Mouse (Mus musculus): Measurements from ENCODE around the gene Ccdc8. TPM values are rescaled to one million over a fixed set of nuclear protein-coding genes. Genes with fewer than 3 reads are reported as not detected.

Ccdc8 gene
- polyA plus RNA-seq, 1 experiment from 2014 or later = 10.5 TPM

DNA sequence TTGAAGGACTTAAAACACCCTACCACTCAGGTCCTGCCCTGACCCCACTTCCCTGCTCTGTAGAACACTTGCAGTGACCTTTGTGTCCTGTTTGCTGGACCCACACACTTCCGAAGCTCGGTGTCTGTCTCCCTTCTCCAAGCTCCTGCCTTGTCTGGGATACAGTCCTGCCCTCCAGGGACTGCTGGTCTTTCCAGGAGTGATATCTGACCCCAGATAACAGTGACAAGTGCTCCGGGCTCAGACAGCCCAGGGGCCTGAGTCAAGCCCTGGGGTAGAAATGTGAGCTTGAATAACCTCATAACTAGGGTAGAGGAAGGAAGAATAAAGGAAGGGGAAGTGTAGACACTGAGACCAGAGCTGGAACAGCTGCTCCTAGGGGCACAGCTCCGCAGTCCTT is 31.2 kb downstream of the Ccdc8 start:
- H3K27ac ChIP-seq (replicated peaks) = 0 out of 2 replicates have a peak overlapping the region, but pooled peaks have one; percentile 3
- no peak for DNase-seq (ENCODE audit: low spot score)
- H3K27me3 ChIP-seq (replicated peaks; ENCODE audit: low read depth, poor library complexity, severe bottlenecking) = no peaks in the 10 kb centered on the region
- 86% methylated on average over 4 of the region's 4 CpGs for WGBS
- peaks cover 40% of the 10 kb centered on the region for H3K4me1 ChIP-seq
- H3K9me3 ChIP-seq = no peaks in the 10 kb centered on the region
- peaks cover 73% of the 10 kb centered on the region for H3K36me3 ChIP-seq (replicated peaks)
- H3K4me3 ChIP-seq = peak overlapping the region; percentile 16; the same call in 1 of the 2 replicates

DNA sequence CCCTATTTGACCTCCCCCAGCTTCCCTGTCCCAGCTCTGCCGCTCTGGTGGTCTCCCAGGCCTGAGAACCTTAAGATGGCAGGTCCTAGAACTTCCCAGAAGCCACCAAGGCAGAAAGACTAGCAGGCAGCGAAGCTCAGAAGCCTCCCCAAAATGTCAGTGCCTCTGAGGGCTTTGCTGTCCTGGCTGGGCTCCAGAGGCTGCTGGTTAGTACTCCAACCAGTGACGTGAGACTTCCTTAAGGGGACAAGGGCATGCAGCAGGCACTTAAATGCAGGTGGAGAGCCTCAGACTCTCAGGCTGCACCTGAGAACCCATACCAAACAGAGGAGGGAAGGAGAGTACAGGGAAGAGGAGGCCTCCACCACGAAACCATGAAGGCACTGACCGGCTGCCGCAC is 31.6 kb downstream of the Ccdc8 start:
- WGBS = 93% methylated on average over 6 of the region's 6 CpGs
- H3K36me3 ChIP-seq (replicated peaks) = peaks cover 69% of the 10 kb centered on the region
- H3K9me3 ChIP-seq = no peaks in the 10 kb centered on the region
- H3K4me3 ChIP-seq = peak overlapping the region; percentile 16; the same call in 1 of the 2 replicates
- no peaks in the 10 kb centered on the region for H3K27me3 ChIP-seq (replicated peaks; ENCODE audit: low read depth, poor library complexity, severe bottlenecking)
- DNase-seq (ENCODE audit: low spot score) = no peak
- peaks cover 40% of the 10 kb centered on the region for H3K4me1 ChIP-seq
- 0 out of 2 replicates have a peak overlapping the region, but pooled peaks have one; percentile 3 for H3K27ac ChIP-seq (replicated peaks)

DNA sequence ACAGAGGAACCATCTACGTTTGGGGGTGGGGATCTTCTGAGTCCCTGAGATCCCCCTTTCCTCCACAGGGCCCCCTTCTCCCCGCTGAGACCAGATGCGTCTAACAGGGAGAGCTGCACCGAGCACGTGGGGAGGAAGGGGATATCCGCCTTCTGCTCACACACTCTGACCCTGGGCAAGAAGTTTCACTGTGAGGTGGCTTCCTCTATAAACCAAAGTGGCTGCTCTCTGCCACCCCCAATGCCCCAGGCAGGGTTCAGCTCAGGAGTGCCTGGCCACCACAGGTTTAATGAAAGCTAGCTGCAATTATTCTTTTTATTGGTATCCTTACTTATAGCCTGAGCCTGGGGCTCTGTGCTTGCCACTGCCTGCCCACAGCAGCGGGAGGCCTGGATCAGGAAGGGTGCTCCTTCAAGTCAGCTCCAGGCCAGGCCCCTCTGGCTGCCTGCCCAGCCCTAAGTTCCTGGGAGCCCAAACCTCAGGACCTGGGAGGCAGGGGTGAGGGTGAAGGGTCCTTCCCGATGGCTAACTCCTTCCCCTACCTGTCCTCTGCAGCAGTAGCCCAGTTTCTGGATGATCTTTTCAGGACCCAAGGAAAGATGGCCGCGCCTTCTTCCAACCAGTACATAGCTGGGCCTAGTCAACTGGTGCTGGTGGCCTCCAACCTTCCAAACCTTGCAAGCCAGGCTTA is 32.5 kb downstream of the Ccdc8 start:
- Histone ChIP-seq H3K27ac (replicated peaks) (no peak overlapping the region), H3K9me3 (no peaks in the 10 kb centered on the region), H3K36me3 (replicated peaks) (peaks cover 61% of the 10 kb centered on the region), H3K27me3 (replicated peaks; ENCODE audit: low read depth, poor library complexity, severe bottlenecking) (no peaks in the 10 kb centered on the region), H3K4me3 (peak overlapping the region; percentile 16; the same call in 1 of the 2 replicates), H3K4me1 (peaks cover 40% of the 10 kb centered on the region)
- 86% methylated on average over 10 of the region's 10 CpGs for WGBS
- DNase-seq (ENCODE audit: low spot score) = no peak

DNA sequence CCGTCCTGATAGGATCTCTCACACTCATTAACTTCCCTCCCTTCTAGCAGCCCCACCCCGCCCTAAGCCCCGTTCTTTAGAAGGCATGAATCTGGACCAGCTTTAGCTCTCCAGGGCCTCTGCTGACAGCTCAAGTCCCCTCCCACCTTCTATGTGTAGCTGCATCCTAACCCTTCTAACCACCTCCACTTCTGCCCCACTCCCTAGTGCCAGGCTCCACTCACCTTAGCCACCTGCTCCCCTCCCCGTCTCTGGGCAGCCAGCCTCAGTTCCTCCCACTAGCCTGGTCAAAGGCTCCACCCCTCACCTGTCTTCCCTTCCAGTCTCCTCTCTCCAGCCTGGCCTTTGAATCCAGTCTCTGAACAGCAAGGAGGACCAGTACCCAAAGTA is 33.0 kb downstream of the Ccdc8 start:
- Histone ChIP-seq H3K9me3 (no peaks in the 10 kb centered on the region), H3K36me3 (replicated peaks) (peaks cover 55% of the 10 kb centered on the region), H3K27me3 (replicated peaks; ENCODE audit: low read depth, poor library complexity, severe bottlenecking) (no peaks in the 10 kb centered on the region), H3K27ac (replicated peaks) (no peak overlapping the region), H3K4me3 (peak overlapping the region; percentile 88), H3K4me1 (peaks cover 40% of the 10 kb centered on the region)
- DNase-seq (ENCODE audit: low spot score) = no peak
- WGBS = 89% methylated on average over 4 of the region's 4 CpGs

DNA sequence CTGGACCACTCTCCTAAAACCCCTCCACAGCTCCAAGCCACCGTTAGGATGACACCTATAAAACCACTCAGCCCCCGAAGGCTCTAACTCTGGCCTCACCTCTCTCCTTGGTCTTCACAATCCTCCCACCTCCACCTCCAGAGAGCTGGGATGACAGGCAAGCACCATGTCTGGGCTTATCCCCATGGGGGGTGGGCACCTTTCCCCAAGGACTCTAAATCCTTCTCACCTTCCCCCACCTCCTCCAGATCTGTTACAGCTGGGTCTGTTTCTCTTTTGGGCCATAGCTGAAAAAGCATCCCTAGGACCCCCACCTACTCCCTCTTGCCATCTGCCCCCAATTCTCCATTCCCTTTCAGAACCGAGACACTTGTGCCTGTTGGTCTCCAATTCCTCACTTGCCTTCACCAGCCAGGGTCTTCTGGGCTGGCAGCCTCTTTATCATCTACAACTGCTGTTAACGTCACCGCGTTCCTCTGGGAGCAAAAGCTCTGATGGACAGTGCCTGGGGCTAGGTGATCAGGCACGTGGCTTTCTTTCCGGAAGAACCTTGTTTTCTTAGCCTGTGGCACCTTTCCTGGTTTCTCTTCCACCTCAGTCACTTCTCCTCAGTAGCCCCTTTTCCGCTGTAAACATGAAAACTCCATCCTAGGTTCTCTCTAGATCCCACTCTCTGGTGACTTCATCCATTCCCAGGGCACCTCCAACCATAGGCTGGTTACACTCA is 33.6 kb downstream of the Ccdc8 start:
- Histone ChIP-seq H3K27me3 (replicated peaks; ENCODE audit: low read depth, poor library complexity, severe bottlenecking) (no peaks in the 10 kb centered on the region), H3K36me3 (replicated peaks) (peaks cover 50% of the 10 kb centered on the region), H3K9me3 (no peaks in the 10 kb centered on the region), H3K4me1 (peaks cover 40% of the 10 kb centered on the region), H3K27ac (replicated peaks) (no peak overlapping the region), H3K4me3 (peak overlapping the region; percentile 88)
- DNase-seq (ENCODE audit: low spot score) = no peak
- WGBS = 73% methylated on average over 9 of the region's 9 CpGs

DNA sequence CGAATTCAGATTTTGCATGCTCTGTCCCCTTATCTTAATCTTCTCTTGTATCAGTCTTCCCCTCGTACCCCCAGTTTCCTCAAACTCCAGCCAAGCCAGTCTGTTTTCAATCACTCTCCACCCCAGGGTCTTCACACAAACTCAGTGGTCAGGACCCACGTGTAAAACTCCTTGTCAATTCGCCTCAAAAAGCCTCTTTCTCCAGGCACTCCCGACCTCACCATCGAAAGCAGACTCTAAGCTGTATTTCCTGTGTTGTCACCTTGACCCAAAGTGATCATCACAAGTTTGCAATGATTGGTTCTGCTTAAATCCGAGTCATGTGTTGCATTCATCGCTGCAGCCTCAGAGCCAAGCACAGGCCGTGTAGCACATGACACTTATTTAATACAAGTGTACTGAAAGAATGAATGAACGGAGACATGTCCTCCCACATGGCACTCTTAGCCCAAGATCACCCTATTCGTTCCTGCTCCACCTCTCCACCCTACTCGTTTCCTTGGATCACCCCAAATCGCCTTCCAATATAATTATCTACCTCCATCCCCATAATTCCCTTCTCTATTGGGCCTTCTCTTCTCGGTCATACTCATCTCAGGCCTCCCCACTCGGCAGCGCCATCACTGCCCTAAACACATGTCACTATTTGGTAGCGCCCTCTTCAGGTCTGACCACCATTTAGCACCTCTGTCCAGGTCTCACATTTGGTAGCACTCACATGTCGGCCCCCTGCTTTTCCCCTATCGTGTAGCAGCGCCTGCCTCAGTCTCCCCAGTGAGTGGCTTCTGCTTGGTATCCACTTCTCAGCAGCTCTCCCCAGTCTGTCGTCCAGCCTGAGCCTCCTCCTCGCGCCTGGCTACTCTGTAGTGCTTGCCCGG is 34.4 kb downstream of the Ccdc8 start:
- H3K4me3 ChIP-seq = peak overlapping the region; percentile 88
- no peaks in the 10 kb centered on the region for H3K27me3 ChIP-seq (replicated peaks; ENCODE audit: low read depth, poor library complexity, severe bottlenecking)
- H3K4me1 ChIP-seq = peaks cover 40% of the 10 kb centered on the region
- WGBS = 7% methylated on average over 24 of the region's 24 CpGs
- no peak for DNase-seq (ENCODE audit: low spot score)
- peaks cover 41% of the 10 kb centered on the region for H3K36me3 ChIP-seq (replicated peaks)
- H3K9me3 ChIP-seq = no peaks in the 10 kb centered on the region
- H3K27ac ChIP-seq (replicated peaks) = peak overlapping the region; percentile 94

DNA sequence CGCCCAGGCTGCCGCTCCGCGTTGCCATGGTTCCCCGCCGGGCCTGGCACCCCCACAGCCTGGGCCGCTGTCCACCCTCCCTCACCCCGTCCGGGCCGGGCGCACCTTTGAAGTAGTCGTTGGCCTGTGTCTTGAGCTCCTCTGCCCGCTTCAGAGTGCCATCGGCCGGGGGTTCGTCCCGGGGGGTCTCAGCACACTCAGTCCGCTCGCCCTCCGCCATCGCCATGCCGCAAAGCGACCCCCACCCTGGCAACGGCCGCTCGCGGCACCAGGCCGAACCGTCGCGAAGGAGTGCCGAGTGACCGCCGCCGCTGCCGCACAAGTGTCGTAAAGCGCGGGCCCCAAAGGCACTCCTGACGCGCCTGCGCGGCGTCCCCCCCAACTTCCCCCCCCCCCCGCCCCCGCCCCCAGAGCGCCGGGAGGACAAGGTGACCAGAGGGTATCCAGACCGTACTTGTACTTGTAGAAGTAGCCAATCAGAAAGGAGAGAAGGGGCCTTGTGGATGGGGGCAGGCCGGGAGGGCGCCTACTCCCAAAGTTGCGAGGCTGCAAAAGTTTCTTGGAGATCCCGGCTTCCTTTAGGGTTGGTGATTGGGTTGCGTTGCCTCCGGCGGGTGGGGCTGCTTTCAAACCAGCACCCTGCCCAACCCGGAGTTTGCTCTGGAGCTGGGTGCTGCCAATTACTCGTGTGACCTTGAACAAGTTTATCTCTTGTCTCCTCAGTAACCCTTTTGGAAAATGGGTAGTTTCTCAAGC is 35.3 kb downstream of the Ccdc8 start, which contains the start of gene Ppp5c:
Gene Ppp5c, minus strand, starts transcription at position 337 of the 756 bp plus-strand sequence.
- peak; percentile 98 for DNase-seq (ENCODE audit: low spot score)
- under 1% methylated on average over 58 of the region's 58 CpGs for WGBS
- H3K27me3 ChIP-seq (replicated peaks; ENCODE audit: low read depth, poor library complexity, severe bottlenecking) = no peaks in the 10 kb centered on the region
- H3K4me3 ChIP-seq = peak within 1 kb of the TSS; percentile 88
- no peaks in the 10 kb centered on the region for H3K9me3 ChIP-seq
- peak within 1 kb of the TSS; percentile 94 for H3K27ac ChIP-seq (replicated peaks)
- peaks cover 33% of the 10 kb centered on the region for H3K36me3 ChIP-seq (replicated peaks)
- peaks cover 40% of the 10 kb centered on the region for H3K4me1 ChIP-seq

DNA sequence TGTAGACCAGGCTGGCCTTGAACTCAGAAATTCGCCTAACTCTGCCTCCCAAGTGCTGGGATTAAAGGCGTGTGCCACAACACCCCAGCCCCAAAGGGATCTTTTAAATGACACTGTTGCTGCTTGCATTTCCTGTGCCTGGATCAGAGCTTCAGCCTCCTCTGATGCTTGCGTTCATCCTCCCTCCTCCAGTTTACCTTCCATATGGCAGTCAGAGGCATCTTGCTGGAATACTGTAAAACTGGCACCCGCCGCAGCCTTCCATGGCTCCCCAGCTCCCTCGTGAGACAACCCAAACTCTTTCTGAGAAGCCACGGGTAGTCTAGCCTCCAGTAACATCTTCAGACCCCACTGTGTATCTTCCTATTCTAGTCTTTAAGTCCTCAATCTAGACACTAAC is 36.4 kb downstream of the Ccdc8 start:
- H3K9me3 ChIP-seq = no peaks in the 10 kb centered on the region
- 75% methylated on average over 7 of the region's 7 CpGs for WGBS
- peaks cover 21% of the 10 kb centered on the region for H3K36me3 ChIP-seq (replicated peaks)
- H3K27ac ChIP-seq (replicated peaks) = no peak overlapping the region
- DNase-seq (ENCODE audit: low spot score) = no peak
- H3K4me3 ChIP-seq = no peak overlapping the region
- no peaks in the 10 kb centered on the region for H3K27me3 ChIP-seq (replicated peaks; ENCODE audit: low read depth, poor library complexity, severe bottlenecking)
- peaks cover 37% of the 10 kb centered on the region for H3K4me1 ChIP-seq

DNA sequence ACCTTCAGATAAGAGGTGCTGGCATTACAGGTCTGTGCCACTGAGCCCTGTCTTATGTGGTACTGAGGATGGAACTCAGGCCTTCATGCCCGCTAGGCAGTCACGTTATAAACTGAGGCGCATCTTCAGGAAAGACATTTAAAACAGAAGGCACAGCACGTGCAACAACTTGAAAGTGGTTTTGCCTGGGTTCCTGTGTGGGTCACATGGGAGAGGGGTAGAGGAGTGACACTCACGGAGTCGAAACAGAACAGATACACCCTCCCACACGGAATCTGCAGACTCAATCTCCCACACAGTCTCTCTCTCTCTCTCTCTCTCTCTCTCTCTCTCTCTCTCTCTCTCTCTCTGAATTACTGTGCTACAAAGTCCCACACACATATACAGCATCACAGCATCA is 37.7 kb downstream of the Ccdc8 start:
- H3K4me3 ChIP-seq = no peak overlapping the region
- no peaks in the 10 kb centered on the region for H3K27me3 ChIP-seq (replicated peaks; ENCODE audit: low read depth, poor library complexity, severe bottlenecking)
- peaks cover 24% of the 10 kb centered on the region for H3K4me1 ChIP-seq
- H3K27ac ChIP-seq (replicated peaks) = no peak overlapping the region
- DNase-seq (ENCODE audit: low spot score) = no peak
- H3K9me3 ChIP-seq = no peaks in the 10 kb centered on the region
- peaks cover 13% of the 10 kb centered on the region for H3K36me3 ChIP-seq (replicated peaks)
- 85% methylated on average over 7 of the region's 7 CpGs for WGBS

DNA sequence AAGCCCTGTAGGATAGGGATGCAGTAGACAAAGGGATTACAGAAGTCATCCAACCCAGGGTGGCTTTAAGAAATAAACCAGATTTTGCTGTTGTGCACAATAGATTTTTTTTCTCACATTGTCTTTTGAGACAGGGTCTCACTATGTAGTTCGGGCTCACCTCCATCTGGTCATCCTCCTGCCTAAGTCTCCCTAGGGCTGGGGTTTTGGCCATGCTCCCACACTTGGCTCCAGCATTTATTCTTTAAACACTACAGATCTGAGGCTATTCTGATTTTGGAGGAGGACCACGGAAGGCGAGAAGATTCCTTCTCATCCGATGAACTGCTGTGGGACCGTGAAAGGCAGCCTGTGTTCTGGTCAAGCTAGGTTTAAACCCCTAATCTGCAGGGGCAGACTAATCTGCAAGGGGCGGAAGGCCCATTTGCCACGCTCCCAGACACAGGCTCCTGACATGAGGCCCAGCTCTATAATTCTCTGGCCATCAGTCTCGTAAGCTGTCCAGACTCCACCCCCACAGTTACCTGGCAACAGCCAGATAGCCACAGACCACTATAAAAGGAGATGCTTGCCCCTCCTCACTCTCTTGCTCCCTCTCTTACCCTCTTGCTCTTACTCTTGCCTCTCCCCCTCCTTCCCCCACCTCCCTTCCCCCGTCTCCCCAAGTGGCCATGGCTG is 45.6 kb downstream of the Ccdc8 start:
- DNase-seq (ENCODE audit: low spot score) = no peak
- WGBS = 52% methylated on average over 9 of the region's 9 CpGs
- no peak overlapping the region for H3K4me3 ChIP-seq
- no peaks in the 10 kb centered on the region for H3K27me3 ChIP-seq (replicated peaks; ENCODE audit: low read depth, poor library complexity, severe bottlenecking)
- H3K27ac ChIP-seq (replicated peaks) = 0 out of 2 replicates have a peak overlapping the region, but pooled peaks have one; percentile 24
- H3K4me1 ChIP-seq = peaks cover 10% of the 10 kb centered on the region; the same call in 1 of the 2 replicates
- H3K9me3 ChIP-seq = no peaks in the 10 kb centered on the region
- H3K36me3 ChIP-seq (replicated peaks) = peaks cover 39% of the 10 kb centered on the region

DNA sequence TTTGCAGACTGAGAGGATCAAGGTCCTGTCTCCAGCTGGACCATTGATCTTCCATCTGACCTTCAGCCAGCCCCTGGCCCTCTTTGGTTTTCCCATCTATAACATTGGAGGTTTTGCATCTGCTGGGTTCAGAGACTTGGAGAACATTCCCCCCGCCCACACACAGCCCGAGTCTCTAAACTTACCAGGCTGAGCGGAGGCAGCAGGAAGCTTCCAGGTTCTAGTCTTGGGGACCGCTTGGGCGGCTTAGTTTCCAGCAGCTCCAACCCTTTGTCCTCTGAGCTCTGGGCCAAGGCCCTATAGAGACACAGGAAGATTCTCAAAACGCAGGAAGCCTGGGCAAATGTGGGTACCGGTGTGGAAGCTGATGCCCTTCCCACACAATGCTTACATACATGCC is 46.9 kb downstream of the Ccdc8 start:
- H3K9me3 ChIP-seq = no peaks in the 10 kb centered on the region
- H3K27ac ChIP-seq (replicated peaks) = no peak overlapping the region
- DNase-seq (ENCODE audit: low spot score) = no peak
- no peak overlapping the region for H3K4me3 ChIP-seq
- peaks cover 10% of the 10 kb centered on the region; the same call in 1 of the 2 replicates for H3K4me1 ChIP-seq
- 93% methylated on average over 7 of the region's 7 CpGs for WGBS
- H3K27me3 ChIP-seq (replicated peaks; ENCODE audit: low read depth, poor library complexity, severe bottlenecking) = no peaks in the 10 kb centered on the region
- peaks cover 41% of the 10 kb centered on the region for H3K36me3 ChIP-seq (replicated peaks)
